Mouse (Mus musculus): ENCODE results near the gene Vwc2. TPM values are rescaled to one million over a fixed set of nuclear protein-coding genes. Genes with fewer than 3 reads are reported as not detected.

Vwc2 gene
- 0.09 TPM in 1 of 2 replicates, not detected in the other for total RNA-seq (2014; rRNA removed)
- 0.09 TPM in 1 of 2 replicates, not detected in the other for polyA plus RNA-seq (2012; rRNA removed)

DNA sequence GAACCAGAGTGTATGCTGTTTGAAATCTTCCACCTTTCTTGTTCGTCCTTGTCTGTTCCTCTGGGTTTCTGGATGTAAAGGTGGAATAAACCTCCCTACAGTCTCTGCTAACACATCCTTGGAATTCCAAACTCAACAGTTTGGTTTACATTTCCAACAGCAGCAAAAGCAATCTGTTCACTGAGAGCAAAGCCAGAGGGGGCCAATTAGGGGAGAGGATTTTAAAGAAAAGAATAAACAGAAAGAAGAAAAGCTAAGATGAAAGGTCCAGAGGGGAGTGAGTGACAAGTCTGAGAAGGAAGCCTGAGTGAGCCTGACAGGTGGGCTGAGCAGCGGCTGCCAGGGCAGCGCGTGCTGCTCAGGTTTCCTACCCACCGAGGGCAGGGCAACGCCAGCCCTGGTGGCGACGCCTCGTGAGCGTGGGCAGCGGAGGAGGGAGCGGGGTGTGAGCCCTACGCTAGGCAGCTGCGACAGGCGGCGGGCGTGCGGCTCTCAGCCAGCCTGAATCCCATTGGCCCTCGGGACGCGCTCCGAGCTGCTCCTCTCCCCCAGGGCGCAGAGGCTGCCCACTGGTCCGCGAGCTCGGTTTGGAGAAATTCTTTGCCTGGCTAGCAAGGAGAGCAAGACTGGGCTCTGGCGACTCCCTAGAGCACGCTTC is at the start of gene Vwc2:
Gene Vwc2, plus strand, starts transcription at position 648 of the 658 bp plus-strand sequence.
- peaks cover 6% of the 10 kb centered on the region; the same call in 1 of the 2 replicates for H3K27me3 ChIP-seq (ENCODE audit: control insufficient read depth, insufficient read depth, low read length)
- no peak for TF ChIP-seq POLR2A (IDR thresholded peaks at IDR 0.05; ENCODE audit: extremely low read depth, insufficient read depth, low read length)
- TF ChIP-seq CTCF (IDR thresholded peaks at IDR 0.05; ENCODE audit: low read depth, low read length): no peak
- WGBS: 2% methylated on average over 28 of the region's 28 CpGs
- no peak within 1 kb of the TSS for H3K9ac ChIP-seq (ENCODE audit: low read depth, low read length)
- H3K4me1 ChIP-seq (ENCODE audit: control insufficient read depth, insufficient read depth, low read length): no peaks in the 10 kb centered on the region
- H3K79me2 ChIP-seq (ENCODE audit: control insufficient read depth, insufficient read depth, low read length): no peaks in the 10 kb centered on the region
- DNase-seq (ENCODE audit: extremely low read depth, low read depth, low spot score): no peak
- H3K36me3 ChIP-seq (ENCODE audit: control insufficient read depth, insufficient read depth, low read length): no peaks in the 10 kb centered on the region
- no peak within 1 kb of the TSS for H3K4me3 ChIP-seq (ENCODE audit: insufficient read depth, low read depth, low read length)
- no peak within 1 kb of the TSS for H3K27ac ChIP-seq (replicated peaks; ENCODE audit: insufficient read depth, low read depth, low read length)

DNA sequence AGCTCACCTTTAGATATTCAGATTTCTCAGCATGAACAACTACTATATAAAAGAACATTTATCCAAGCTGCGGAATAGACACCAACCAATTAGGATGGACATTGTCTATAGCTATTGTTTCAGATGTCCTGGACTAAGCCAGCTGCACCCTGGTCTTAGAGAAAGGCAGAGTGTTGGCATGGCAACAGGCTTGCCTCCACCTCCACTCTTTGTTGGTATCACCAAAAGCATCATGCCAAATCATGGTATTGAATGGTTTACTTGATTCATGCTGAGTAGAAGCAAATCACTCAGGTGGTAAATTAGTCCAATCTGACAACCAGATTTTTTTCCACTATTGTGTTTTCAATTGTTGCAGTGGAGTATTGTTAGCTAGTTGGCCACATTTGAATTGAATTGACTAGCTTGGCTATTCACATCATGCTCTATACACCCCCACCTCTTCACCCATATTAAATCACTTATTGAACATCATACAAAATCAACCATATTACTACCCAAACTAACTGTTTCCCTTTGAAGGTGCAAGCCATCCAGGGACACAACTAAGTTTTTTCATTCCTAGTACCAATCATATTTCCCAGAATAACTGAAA is 25.8 kb upstream of the Vwc2 start:
- DNase-seq (ENCODE audit: extremely low read depth, low read depth, low spot score): no peak
- WGBS: 82% methylated on average over 1 of the region's 1 CpGs

DNA sequence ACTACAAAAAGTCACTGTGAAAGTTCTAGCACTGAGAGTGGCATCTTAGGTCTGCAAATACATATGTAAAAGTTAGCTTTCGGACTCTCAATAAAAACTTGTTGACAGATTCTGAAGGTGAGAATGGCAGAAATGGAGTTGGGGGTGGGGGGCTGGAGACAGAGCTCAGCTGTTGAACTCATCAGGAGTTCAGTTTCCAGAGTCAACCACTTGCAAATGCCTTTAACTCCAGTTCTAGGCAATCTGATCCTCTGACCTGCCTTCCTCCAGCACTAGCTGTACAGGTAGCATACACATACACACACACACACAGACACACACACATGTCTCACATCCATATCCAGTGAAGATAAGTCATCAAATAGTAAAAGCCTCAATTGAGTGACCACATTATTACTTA is 16.4 kb upstream of the Vwc2 start:
- no peak overlapping the region for H3K9ac ChIP-seq (ENCODE audit: low read depth, low read length)
- no peaks in the 10 kb centered on the region for H3K36me3 ChIP-seq (ENCODE audit: control insufficient read depth, insufficient read depth, low read length)
- no peaks in the 10 kb centered on the region for H3K79me2 ChIP-seq (ENCODE audit: control insufficient read depth, insufficient read depth, low read length)
- no peak overlapping the region for H3K4me3 ChIP-seq (ENCODE audit: insufficient read depth, low read depth, low read length)
- H3K27ac ChIP-seq (replicated peaks; ENCODE audit: insufficient read depth, low read depth, low read length): no peak overlapping the region
- no peak for DNase-seq (ENCODE audit: extremely low read depth, low read depth, low spot score)
- H3K27me3 ChIP-seq (ENCODE audit: control insufficient read depth, insufficient read depth, low read length): no peaks in the 10 kb centered on the region
- WGBS: 73% methylated on average over 1 of the region's 1 CpGs
- H3K4me1 ChIP-seq (ENCODE audit: control insufficient read depth, insufficient read depth, low read length): no peaks in the 10 kb centered on the region
- TF ChIP-seq CTCF (IDR thresholded peaks at IDR 0.05; ENCODE audit: low read depth, low read length) (no peak), POLR2A (IDR thresholded peaks at IDR 0.05; ENCODE audit: extremely low read depth, insufficient read depth, low read length) (no peak)

More for the DNA sequence above, 25.8 kb upstream of the Vwc2 start:
- Histone ChIP-seq H3K27me3 (ENCODE audit: control insufficient read depth, insufficient read depth, low read length) (no peaks in the 10 kb centered on the region), H3K4me1 (ENCODE audit: control insufficient read depth, insufficient read depth, low read length) (no peaks in the 10 kb centered on the region), H3K4me3 (ENCODE audit: insufficient read depth, low read depth, low read length) (no peak overlapping the region), H3K27ac (replicated peaks; ENCODE audit: insufficient read depth, low read depth, low read length) (no peak overlapping the region), H3K79me2 (ENCODE audit: control insufficient read depth, insufficient read depth, low read length) (no peaks in the 10 kb centered on the region), H3K9ac (ENCODE audit: low read depth, low read length) (no peak overlapping the region), H3K36me3 (ENCODE audit: control insufficient read depth, insufficient read depth, low read length) (no peaks in the 10 kb centered on the region)
- no peak for TF ChIP-seq CTCF (IDR thresholded peaks at IDR 0.05; ENCODE audit: low read depth, low read length)
- no peak for TF ChIP-seq POLR2A (IDR thresholded peaks at IDR 0.05; ENCODE audit: extremely low read depth, insufficient read depth, low read length)

DNA sequence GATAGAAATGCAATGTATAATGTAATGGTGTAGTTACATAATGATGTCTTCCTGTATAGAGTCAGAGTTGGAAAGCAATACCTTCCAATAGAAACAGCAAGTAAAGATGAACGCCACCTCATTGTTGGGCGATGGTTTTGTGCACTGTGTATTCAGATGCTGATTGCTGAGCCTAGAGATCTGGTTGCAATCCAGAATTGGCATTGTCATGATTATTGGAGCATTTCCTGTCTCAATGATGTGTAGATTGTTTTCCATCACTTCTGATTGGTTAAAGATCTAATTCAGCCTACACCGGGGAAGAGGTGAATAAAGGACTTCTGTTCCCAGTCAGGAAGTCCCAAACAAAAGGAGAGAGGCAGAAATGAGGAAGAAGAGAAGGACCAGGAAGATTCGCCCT is 15.7 kb upstream of the Vwc2 start:
- no peaks in the 10 kb centered on the region for H3K27me3 ChIP-seq (ENCODE audit: control insufficient read depth, insufficient read depth, low read length)
- no peaks in the 10 kb centered on the region for H3K79me2 ChIP-seq (ENCODE audit: control insufficient read depth, insufficient read depth, low read length)
- DNase-seq (ENCODE audit: extremely low read depth, low read depth, low spot score): no peak
- H3K9ac ChIP-seq (ENCODE audit: low read depth, low read length): no peak overlapping the region
- no peak for TF ChIP-seq POLR2A (IDR thresholded peaks at IDR 0.05; ENCODE audit: extremely low read depth, insufficient read depth, low read length)
- no peak for TF ChIP-seq CTCF (IDR thresholded peaks at IDR 0.05; ENCODE audit: low read depth, low read length)
- no peak overlapping the region for H3K27ac ChIP-seq (replicated peaks; ENCODE audit: insufficient read depth, low read depth, low read length)
- H3K4me3 ChIP-seq (ENCODE audit: insufficient read depth, low read depth, low read length): no peak overlapping the region
- no peaks in the 10 kb centered on the region for H3K36me3 ChIP-seq (ENCODE audit: control insufficient read depth, insufficient read depth, low read length)
- no peaks in the 10 kb centered on the region for H3K4me1 ChIP-seq (ENCODE audit: control insufficient read depth, insufficient read depth, low read length)
- WGBS: 67% methylated on average over 4 of the region's 4 CpGs

DNA sequence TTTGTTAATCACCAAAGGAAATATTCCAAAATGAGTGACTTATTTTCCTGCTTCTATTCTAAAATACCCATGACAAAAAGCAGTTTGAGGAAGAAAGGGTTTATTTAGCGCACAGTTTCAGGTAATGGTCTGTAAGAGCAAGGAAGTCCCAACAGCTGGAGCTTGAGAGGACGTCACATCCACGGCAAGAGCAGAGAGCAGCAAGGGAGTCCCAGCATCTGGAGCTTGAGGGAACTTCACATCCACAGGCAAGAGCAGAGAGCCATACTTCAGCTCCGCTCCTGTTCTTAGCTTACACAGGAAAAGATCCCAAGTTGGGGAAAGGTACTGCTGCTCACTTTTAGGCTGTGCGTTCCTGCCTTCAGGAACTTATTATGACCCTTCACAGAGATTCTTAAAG is 15.0 kb upstream of the Vwc2 start:
- Histone ChIP-seq H3K9ac (ENCODE audit: low read depth, low read length) (no peak overlapping the region), H3K27ac (replicated peaks; ENCODE audit: insufficient read depth, low read depth, low read length) (no peak overlapping the region), H3K36me3 (ENCODE audit: control insufficient read depth, insufficient read depth, low read length) (no peaks in the 10 kb centered on the region), H3K27me3 (ENCODE audit: control insufficient read depth, insufficient read depth, low read length) (no peaks in the 10 kb centered on the region), H3K4me3 (ENCODE audit: insufficient read depth, low read depth, low read length) (no peak overlapping the region), H3K79me2 (ENCODE audit: control insufficient read depth, insufficient read depth, low read length) (no peaks in the 10 kb centered on the region), H3K4me1 (ENCODE audit: control insufficient read depth, insufficient read depth, low read length) (no peaks in the 10 kb centered on the region)
- DNase-seq (ENCODE audit: extremely low read depth, low read depth, low spot score): no peak
- 85% methylated on average over 5 of the region's 5 CpGs for WGBS
- TF ChIP-seq POLR2A (IDR thresholded peaks at IDR 0.05; ENCODE audit: extremely low read depth, insufficient read depth, low read length): no peak
- no peak for TF ChIP-seq CTCF (IDR thresholded peaks at IDR 0.05; ENCODE audit: low read depth, low read length)

DNA sequence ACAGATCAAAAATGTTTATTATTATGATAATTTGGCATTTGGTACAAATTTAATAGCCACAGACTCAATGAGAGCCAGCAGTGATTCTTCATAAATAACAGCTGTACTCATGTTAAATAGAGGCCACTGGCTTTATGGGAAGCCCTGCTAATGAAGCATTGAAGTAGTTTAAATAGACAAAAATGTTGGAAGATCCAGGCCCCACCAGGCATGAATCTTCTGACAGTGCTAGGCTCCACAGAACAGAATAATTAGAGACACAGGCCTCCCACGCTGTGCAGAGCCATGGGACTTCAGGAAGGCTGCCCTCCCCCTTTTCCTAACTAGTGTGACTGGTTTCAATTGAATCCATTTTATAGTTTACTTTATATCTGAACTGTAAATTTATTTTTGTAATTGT is 11.8 kb upstream of the Vwc2 start:
- Histone ChIP-seq H3K79me2 (ENCODE audit: control insufficient read depth, insufficient read depth, low read length) (no peaks in the 10 kb centered on the region), H3K27ac (replicated peaks; ENCODE audit: insufficient read depth, low read depth, low read length) (no peak overlapping the region), H3K4me1 (ENCODE audit: control insufficient read depth, insufficient read depth, low read length) (no peaks in the 10 kb centered on the region), H3K9ac (ENCODE audit: low read depth, low read length) (no peak overlapping the region), H3K27me3 (ENCODE audit: control insufficient read depth, insufficient read depth, low read length) (no peaks in the 10 kb centered on the region), H3K36me3 (ENCODE audit: control insufficient read depth, insufficient read depth, low read length) (no peaks in the 10 kb centered on the region), H3K4me3 (ENCODE audit: insufficient read depth, low read depth, low read length) (no peak overlapping the region)
- no peak for TF ChIP-seq CTCF (IDR thresholded peaks at IDR 0.05; ENCODE audit: low read depth, low read length)
- TF ChIP-seq POLR2A (IDR thresholded peaks at IDR 0.05; ENCODE audit: extremely low read depth, insufficient read depth, low read length): no peak
- DNase-seq (ENCODE audit: extremely low read depth, low read depth, low spot score): no peak
- WGBS: 74% methylated on average over 1 of the region's 1 CpGs
